Mouse (Mus musculus): ENCODE results near the gene Cd300a.

- no peak for TF ChIP-seq CTCF (IDR thresholded peaks at IDR 0.05)
- no peak for TF ChIP-seq EP300 (IDR thresholded peaks at IDR 0.05)
Observed at GRCm38 (mm10) chr11:114879666-114880065, 10.2 kb upstream of the Cd300a start.

Measured in lung, postnatal 0 days (tissue).